Mouse (Mus musculus) left cerebral cortex, postnatal 36 days (tissue): ENCODE data around the gene Trdmt1. TPM values are rescaled to one million over a fixed set of nuclear protein-coding genes. Genes with fewer than 3 reads are reported as not detected.

Experiments
- DNase-seq, 2 experiments: peaks; one replicate each; pipeline ENCODE4 v3.0.0; 2021 to 2022; ENCODE audit warnings: low spot score in 2 of 2, mixed read lengths in 1 of 2
- intact Hi-C: fragments of 180-260 bp; cut with DNase I; formaldehyde crosslinking; loops from one replicate; pipeline ENCODE4 v1.15.1; 2025
- total RNA-seq, 2 experiments: library from RNA; stranded (reverse); gene quantifications; 2 replicates each; pipeline ENCODE4 v1.2.3; 2021

Trdmt1 gene
- total RNA-seq, 2 experiments from 2014 or later: 4.6 to 7.9 TPM

DNA sequence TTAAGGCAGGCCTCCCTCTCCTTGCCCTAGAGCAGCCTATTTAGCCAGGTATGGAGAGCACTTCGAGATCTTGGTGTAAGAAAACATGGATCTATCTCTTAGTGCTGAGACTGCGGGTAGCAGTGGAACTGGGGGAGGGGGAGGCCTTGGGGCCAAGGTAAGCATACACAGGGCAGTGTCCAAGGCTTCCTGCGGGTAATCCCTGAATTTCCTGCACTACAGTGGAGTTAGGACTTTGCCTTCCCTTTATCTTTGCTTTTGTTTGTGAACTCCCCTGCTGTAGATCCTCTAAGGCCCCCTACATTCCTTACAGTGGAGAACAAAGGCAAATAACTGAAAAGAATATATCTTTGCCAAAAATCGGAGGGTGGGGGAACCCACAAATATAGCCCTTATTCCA is 29.5 kb downstream of the Trdmt1 start:
- DNase-seq: no peak
- intact Hi-C loops: no loop called here

DNA sequence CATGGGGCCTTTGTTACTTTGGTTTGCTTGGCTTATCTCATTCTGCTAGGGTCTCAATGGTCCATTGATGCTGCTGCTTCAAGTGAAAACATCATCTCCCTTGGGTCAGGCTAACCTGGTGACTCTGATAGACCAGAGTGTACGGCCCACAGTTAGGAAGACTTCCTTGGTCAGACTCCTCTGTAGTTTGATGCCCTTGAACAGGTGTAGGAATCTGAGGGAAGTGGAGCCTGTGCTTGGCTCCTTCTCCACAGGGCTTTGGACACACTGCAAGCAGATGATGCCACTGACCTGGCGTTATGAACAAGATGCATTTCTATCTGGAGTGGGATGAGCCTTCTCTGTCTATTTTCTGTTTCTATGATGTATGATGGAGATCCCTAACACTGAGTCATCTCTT is 41.8 kb downstream of the Trdmt1 start:
- no peak for DNase-seq

DNA sequence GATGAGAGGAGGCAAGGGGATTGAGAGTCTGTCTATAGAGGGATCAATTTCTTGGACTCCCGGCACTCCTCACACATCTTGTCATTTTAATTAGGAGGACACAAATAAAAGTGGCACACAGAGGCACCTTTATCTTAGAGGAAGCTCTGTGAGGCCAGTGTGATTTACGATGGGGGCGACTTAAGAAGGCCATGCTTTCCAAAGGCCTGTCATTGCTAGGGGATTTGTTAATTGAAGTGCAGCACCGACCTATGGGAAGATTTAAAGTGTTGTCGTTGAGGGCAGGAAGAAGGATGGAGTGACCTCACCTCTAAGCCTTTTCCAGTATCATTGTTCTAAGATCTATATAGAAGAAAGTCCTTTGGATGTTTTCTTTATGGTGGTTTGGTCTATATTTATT is 42.9 kb downstream of the Trdmt1 start:
- intact Hi-C loops: no loop called here

More for the DNA sequence above, 41.8 kb downstream of the Trdmt1 start:
- intact Hi-C loops: no loop called here

DNA sequence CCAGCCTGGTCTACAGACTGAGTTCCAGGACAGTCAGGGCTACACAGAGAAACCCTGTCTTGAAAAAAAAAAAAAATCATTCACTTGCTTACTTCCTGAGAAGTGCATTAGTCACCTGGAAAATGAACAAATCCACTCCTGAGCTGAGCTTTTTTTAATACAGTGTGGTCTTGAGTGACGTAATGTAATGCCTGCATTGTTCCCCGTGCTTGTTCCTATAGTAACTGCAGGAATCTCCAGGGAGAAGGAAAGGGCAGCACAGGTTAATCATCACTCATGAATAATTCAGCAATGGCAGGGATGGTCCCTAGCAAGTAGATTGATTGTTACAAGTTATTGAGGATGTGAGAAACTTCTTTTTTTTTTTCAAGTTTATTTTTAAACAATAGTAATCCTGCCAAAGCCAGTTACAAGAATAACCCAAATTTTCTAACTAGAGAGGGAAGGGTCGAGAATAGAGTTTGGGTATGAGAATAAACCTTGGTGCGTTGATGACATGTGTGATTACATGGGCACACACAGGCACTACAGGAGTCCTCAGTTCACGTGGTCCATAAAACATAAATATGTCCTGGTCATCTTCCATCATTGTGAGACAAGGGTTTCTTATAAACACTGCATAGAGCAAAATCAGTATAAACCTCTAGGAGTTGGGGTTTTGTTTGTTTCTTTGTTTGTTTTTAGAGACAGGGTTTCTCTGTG is 44.0 kb downstream of the Trdmt1 start:
- DNase-seq: no peak
- intact Hi-C loops: no loop called here

More for the DNA sequence above, 42.9 kb downstream of the Trdmt1 start:
- no peak for DNase-seq

DNA sequence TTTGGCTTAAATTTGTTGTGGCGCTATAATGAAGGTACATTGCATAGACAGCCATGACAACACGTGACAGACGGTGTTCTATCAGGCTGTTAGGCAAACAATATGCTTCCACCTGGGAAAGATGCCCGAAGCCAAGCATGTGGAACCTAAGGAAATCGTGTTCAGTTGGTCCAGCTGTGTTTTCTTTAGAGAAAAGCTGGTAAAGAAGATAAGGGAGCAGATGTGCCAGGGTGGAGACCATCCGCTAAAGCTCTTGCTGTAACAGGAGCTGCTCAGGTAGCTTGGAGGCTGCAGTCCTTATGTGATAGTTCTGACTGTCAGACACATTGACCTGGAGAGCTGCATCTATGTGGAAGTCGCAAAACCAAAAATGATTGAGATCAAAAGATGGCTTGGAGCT is 45.3 kb downstream of the Trdmt1 start:
- intact Hi-C loops: no loop called here

DNA sequence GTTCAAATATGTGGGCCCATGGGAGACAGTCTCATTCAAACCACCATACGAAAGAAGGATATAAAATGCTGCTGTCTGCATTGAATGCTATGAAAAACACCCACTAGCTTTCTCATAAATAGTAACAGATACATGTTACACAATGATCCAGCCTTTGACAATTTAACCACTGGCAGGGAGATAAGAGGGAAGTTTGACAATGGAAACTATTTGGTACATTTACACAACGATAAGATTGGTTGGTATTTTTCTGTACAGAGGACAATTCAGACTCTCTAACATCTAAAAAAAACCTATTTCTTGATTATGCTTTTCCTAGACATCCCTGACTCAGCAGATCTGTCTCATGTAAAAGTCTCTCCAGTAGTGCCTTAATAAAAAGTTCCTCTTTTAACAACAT is 48.4 kb downstream of the Trdmt1 start:
- intact Hi-C loops: no loop called here
- no peak for DNase-seq

More for the DNA sequence above, 45.3 kb downstream of the Trdmt1 start:
- DNase-seq: no peak

DNA sequence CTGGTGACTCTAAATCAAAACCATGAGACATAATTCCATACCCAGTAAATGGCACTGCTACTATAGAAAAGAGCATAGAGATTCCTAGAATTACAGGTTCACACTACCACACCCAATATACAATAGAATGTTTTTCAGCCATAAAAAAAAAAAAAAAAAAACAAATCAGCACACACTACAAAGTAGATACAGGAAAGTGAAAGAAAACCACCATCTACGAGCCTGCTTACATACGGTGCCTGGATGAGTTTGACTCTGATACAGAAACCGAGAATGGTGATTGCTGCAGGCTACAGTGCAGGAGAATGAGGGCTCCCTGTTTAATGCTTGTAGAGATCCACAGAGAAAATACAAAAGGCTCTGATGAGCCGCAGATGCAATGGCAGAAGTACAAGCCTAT is 51.5 kb downstream of the Trdmt1 start:
- intact Hi-C loops: no loop called here
- no peak for DNase-seq

DNA sequence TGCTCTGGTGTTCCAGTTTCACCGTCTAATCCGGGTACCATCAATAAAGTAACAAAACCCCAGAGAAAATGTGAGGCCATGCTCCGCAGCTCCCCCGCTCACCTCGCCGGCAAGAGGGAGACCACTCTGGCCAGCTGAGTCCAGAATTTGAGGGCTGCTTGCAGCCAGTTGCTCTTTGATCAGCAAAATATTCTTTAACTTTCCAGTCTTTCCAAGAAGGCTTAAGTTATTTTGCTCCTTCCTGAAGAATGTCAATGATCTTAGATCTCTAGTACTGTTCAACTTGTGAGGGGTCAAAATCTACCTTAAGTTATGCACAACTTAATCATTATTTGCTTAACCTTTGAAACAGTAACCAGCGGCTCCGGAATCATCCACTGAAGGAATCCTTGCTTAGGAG is 52.7 kb downstream of the Trdmt1 start, which contains the start of gene Cubn:
TSS of gene Cubn (minus strand) at position 80 of the 400 bp plus-strand sequence.
- intact Hi-C loops: no loop called here

DNA sequence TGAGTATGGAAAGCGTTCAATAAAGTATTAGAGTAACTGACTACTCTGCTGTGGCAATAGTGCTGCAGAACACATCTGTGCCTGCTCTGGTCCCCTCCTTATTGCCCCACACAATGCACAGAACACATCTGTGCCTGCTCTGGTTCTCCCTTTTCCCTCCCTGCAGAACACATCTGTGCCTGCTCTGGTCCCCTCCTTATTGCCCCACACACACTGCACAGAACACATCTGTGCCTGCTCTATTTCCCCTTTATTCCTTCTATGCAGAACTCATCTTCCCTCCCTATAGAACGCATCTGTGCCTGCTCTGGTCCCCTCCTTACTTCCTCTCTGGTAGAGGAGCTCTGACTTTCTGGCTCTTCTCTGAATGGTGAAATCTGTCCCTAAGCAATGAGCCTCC is 54.0 kb downstream of the Trdmt1 start:
- no peak for DNase-seq
- intact Hi-C loops: no loop called here

More for the DNA sequence above, 52.7 kb downstream of the Trdmt1 start, which contains the start of gene Cubn:
- no peak for DNase-seq

DNA sequence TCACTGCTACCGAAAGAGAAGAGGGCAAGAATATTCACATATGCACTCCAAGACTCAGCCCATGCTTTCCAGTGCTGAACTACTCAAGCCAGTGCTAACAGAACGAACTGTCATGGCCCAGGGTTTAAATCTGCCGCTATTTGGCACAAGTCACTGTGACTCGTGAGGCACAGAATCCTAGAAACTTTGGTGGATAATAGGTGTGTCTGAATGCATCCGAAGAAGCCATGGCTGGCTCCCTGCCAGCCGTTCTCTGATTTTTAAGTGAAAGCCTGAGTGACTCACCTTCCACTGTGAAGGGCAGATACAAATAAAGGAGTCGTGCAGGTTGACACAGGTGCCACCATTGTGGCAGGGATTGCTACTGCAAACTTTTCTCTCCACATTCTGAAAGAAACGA is 58.0 kb downstream of the Trdmt1 start:
- intact Hi-C loops: no loop called here
- DNase-seq: no peak

DNA sequence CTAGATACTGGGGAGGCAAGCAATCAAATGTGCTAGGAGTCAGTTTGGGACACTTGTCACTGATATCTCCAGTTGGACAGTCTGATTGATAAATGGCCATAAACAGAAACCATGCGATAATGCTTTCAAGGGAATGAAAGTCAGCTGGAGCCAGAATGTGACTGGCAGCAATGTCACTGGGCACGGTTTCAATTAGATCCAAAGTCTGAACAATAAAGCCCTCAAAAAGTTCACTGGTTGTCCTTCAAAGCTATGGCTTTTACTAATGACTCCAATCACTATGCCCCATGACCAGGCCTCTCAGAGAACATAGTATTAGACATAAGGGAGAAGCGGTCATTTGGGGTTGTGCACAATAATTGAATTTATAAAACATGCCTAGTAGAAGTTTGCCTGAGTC is 59.9 kb downstream of the Trdmt1 start:
- intact Hi-C loops: no loop called here
- no peak for DNase-seq

DNA sequence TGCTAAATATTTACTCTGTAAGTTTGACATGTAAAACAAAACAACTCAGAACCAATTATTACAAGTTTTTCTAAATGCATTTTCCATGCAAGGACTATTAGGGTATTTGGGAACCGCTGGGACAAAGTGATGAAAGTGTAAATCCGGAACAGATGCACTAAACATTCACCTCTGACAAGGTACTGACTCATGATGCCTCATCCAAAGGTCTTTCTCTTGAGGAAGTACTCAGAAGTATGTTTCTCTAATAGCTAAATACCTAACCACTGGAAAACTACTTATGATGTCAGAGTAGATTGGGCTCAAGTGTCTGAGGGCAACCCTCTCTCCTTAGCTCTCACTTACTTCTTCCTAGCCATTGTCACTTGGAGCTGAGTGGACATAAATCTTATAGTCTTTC is 63.7 kb downstream of the Trdmt1 start:
- intact Hi-C loops: no loop called here
- DNase-seq: no peak

DNA sequence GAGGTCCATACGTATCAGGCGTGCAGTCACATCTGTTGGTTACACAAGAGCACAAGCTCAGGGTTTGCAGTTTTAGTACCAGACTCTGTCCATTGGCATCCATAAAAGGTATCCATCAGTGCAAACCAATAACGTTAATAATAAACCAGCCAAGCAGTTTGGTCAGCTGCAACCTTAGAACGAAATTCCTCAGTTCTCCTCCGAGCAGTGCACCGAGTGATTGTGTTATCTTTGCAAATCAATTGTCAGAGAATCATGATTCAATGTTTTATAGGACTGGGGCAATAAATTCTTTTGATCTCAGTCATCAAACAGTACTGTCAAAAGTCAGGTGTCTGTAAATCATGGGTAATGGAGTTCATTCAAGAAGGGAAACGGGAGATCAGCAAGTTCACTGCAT is 65.3 kb downstream of the Trdmt1 start:
- intact Hi-C loops: loop anchor here (10.0 kb wide), 1 partner anchor 154 kb away; no protein-coding TSS in a partner anchor
- DNase-seq: no peak

DNA sequence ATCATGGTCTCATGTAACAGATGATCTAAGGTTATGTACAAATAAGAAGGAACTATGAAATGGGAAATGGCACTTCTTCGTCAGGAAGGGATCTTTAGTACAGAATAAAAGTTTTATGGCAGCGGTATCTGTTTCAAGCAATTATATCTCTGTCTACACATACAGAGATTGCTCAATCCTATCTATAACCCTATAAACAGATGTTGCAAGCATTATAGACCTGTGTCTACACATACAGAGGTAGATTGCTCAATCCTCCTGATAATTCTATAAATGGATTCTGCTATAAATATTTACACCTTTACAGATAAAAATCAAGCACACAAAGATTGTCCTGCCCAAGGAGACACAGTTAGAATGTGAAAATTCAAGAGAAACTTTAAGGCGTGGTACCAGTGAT is 74.4 kb downstream of the Trdmt1 start:
- DNase-seq: no peak
- intact Hi-C loops: loop anchor here (10.0 kb wide), 1 partner anchor 145 kb away; no protein-coding TSS in a partner anchor

DNA sequence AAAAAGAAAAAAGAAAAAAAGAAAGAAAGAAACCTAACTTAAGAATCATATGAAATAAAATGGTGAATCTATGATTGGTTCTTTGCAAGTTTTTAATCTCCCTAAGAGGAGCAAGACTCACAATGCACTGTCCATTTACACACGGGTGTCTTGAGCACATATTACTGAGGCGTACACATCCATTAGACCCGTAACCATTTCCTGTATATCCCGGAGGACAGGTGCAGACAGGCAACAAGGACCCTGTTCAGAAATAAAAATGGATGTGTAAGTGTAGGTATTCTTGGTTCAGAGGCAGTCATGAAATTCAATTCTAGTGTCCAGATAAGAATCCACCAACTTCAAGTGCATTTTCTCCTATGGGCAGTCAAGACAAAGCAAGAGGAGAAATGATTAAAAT is 74.8 kb downstream of the Trdmt1 start:
- intact Hi-C loops: loop anchor here (10.0 kb wide), 1 partner anchor 145 kb away; no protein-coding TSS in a partner anchor
- DNase-seq: no peak

DNA sequence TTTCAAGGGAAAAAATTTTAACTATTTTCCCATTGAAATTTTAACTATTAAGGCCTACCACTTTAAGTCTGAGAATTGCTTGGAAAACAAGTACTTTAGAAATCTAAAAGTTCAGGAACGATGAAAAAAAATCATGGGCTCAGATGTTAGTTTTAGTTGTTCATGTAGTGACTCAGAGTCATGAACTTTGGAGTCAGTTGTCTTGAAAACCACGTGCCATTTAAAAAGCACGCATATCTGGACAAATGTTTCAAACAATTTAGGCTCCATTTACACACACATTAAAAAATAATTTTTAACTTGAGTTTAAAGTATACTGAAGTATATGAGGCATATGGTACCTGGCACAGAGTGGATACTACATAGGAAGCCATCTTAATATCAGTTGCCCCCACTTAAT is 77.8 kb downstream of the Trdmt1 start:
- intact Hi-C loops: no loop called here
- no peak for DNase-seq

Other genes with a start within 250 kb of the Trdmt1 start
- gene Cubn, start 52.9 kb downstream of the Trdmt1 start, total RNA-seq: under 1 TPM; 0.22 to 0.32 TPM
- 10 to 100 TPM; 55.9 to 57.9 TPM for gene Vim, start 29.3 kb upstream of the Trdmt1 start, total RNA-seq
- 1 to 10 TPM in 1 of 2 experiments, under 1 TPM in 1; 0.67 to 1.4 TPM for gene St8sia6, start 249.4 kb upstream of the Trdmt1 start, total RNA-seq